Mouse (Mus musculus): ENCODE data around the gene Ulk1. TPM values are rescaled to one million over a fixed set of nuclear protein-coding genes. Genes with fewer than 3 reads are reported as not detected.

The Ulk1 gene
- polyA plus RNA-seq, 1 experiment from 2014 or later, result 18.7 TPM

DNA sequence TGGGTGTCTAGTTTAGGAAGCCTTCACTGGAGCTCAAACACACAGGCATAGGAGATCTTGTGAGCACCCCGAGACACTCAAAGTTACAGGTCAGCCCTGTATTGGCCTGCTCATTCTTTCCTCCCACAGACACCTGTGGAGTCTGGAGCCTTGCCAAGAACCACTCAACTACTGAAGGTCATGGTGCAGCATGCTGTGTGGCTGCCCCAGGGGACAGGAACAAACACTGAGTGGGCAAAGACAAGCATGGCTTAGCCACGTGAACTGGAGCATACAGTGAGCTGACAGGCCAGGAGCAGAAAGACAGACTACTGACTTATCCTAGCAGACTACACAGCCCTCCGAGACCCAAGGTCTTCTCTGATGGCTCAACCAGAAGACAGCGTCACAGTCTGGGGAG lies 12.2 kb downstream of the Ulk1 start:
- Histone ChIP-seq H3K4me2 (no peak overlapping the region), H3K4me1 (ENCODE audit: control insufficient read depth, insufficient read depth, low read length) (no peaks in the 10 kb centered on the region), H3K27me3 (ENCODE audit: control insufficient read depth, insufficient read depth, low read length) (no peaks in the 10 kb centered on the region), H3K4me3 (ENCODE audit: low read depth, low read length) (no peak overlapping the region), H3K9me3 (replicated peaks; ENCODE audit: control insufficient read depth, low read length) (no peaks in the 10 kb centered on the region), H3K27ac (ENCODE audit: low read depth, low read length) (no peak overlapping the region), H3K36me3 (ENCODE audit: control insufficient read depth, insufficient read depth, low read length) (peaks cover 46% of the 10 kb centered on the region), H3K9ac (ENCODE audit: low read depth, low read length) (no peak overlapping the region)
- whole genome bisulfite sequencing (ENCODE audit: insufficient replicate concordance), result 68% methylated on average over 4 of the region's 4 CpGs
- ATAC-seq (replicated peaks; ENCODE audit: insufficient number of reproducible peaks, low FRiP score, low TSS enrichment), result no peak

DNA sequence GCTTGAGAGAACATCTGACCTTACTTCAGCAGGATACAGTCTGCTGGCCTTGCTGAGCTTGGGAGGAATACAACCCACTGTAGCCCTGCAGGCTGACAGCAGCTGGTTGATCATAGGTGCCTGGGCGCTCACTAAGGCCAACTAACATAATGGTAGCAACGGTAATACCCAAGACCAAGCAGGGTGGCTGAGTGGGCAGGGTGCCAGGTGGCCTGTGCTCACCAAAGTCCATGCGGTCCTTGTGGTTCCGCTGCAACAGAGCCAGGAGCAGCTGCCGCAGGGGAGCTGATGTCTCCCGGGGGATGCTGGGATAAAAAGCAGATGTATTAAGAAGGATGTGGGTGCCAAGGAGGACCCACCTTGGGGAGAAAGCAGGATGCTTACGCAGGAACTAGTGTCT lies 15.5 kb downstream of the Ulk1 start:
- no peak overlapping the region for H3K4me3 ChIP-seq (ENCODE audit: low read depth, low read length)
- no peak overlapping the region for H3K4me2 ChIP-seq
- no peak for ATAC-seq (replicated peaks; ENCODE audit: insufficient number of reproducible peaks, low FRiP score, low TSS enrichment)
- peaks cover 72% of the 10 kb centered on the region for H3K36me3 ChIP-seq (ENCODE audit: control insufficient read depth, insufficient read depth, low read length)
- H3K9me3 ChIP-seq (replicated peaks; ENCODE audit: control insufficient read depth, low read length), result no peaks in the 10 kb centered on the region
- H3K4me1 ChIP-seq (ENCODE audit: control insufficient read depth, insufficient read depth, low read length), result no peaks in the 10 kb centered on the region
- H3K27me3 ChIP-seq (ENCODE audit: control insufficient read depth, insufficient read depth, low read length), result no peaks in the 10 kb centered on the region
- 94% methylated on average over 7 of the region's 7 CpGs for WGBS (ENCODE audit: insufficient replicate concordance)
- H3K9ac ChIP-seq (ENCODE audit: low read depth, low read length), result no peak overlapping the region
- H3K27ac ChIP-seq (ENCODE audit: low read depth, low read length), result no peak overlapping the region

DNA sequence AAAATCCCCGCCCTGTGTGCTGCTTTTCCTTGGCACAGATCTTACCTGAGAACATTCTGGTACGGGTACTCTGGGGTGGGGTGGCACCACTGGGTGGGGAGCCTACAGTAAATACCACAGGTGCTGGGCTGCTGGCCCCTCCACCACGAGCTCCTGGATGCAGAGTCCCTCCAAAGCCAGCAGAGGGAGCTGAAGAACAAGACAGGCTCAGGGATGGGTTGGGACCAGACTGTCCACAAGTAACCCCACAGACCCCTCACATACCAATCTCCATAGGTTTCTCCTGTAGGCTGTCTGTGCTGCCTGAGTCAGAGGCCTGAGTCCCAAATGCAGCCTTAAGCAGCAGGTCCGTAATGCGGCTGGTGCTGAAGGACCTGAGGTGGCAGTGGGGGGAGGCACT lies 21.2 kb downstream of the Ulk1 start:
- 0 out of 2 replicates have a peak, but pooled peaks have one; percentile 32 for ATAC-seq (replicated peaks; ENCODE audit: insufficient number of reproducible peaks, low FRiP score, low TSS enrichment)
- Histone ChIP-seq H3K27me3 (ENCODE audit: control insufficient read depth, insufficient read depth, low read length) (no peaks in the 10 kb centered on the region), H3K4me1 (ENCODE audit: control insufficient read depth, insufficient read depth, low read length) (no peaks in the 10 kb centered on the region), H3K9me3 (replicated peaks; ENCODE audit: control insufficient read depth, low read length) (no peaks in the 10 kb centered on the region), H3K4me2 (no peak overlapping the region), H3K27ac (ENCODE audit: low read depth, low read length) (no peak overlapping the region), H3K9ac (ENCODE audit: low read depth, low read length) (no peak overlapping the region), H3K4me3 (ENCODE audit: low read depth, low read length) (no peak overlapping the region), H3K36me3 (ENCODE audit: control insufficient read depth, insufficient read depth, low read length) (peaks cover 57% of the 10 kb centered on the region)
- WGBS (ENCODE audit: insufficient replicate concordance), result 61% methylated on average over 5 of the region's 5 CpGs

DNA sequence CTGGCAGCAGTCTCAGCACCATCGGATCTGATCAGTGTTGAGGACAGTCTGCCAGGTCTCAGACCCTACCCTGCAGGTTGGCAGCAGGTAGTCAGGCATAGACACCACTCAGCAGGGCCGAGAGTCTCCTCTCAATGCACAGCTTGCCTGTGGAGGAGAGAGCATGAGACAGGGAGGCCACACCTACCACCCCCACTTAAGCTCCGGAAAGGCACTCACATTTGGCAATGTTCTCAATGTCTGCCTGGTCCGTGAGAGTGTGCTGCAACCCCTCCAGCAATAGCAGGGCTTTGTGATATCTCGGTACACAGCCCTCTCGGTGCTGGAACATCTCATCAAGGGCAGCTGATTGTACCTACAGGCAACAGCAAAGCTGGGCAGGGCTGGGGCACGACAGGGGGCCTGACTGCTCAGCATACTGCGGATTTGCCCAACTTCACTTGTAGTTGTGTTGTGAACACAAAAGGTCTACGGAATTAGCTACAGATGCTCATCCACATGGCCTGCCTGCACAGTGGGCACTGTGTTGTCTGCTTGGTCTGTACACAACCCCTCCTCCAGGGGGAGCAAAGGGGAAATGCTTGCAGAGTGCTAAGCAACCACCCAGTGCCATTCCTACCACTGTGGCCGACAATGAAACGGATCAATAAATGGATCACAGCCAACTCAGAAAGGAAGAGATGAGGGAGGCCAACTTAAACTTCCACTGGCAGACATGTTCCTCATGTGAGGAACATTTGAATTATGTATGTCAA lies 23.6 kb downstream of the Ulk1 start:
- Histone ChIP-seq H3K27ac (ENCODE audit: low read depth, low read length) (no peak overlapping the region), H3K9ac (ENCODE audit: low read depth, low read length) (no peak overlapping the region), H3K27me3 (ENCODE audit: control insufficient read depth, insufficient read depth, low read length) (no peaks in the 10 kb centered on the region), H3K4me2 (no peak overlapping the region), H3K4me1 (ENCODE audit: control insufficient read depth, insufficient read depth, low read length) (no peaks in the 10 kb centered on the region), H3K36me3 (ENCODE audit: control insufficient read depth, insufficient read depth, low read length) (peaks cover 38% of the 10 kb centered on the region), H3K4me3 (ENCODE audit: low read depth, low read length) (no peak overlapping the region), H3K9me3 (replicated peaks; ENCODE audit: control insufficient read depth, low read length) (no peaks in the 10 kb centered on the region)
- ATAC-seq (replicated peaks; ENCODE audit: insufficient number of reproducible peaks, low FRiP score, low TSS enrichment), result no peak
- WGBS (ENCODE audit: insufficient replicate concordance), result 88% methylated on average over 11 of the region's 11 CpGs

DNA sequence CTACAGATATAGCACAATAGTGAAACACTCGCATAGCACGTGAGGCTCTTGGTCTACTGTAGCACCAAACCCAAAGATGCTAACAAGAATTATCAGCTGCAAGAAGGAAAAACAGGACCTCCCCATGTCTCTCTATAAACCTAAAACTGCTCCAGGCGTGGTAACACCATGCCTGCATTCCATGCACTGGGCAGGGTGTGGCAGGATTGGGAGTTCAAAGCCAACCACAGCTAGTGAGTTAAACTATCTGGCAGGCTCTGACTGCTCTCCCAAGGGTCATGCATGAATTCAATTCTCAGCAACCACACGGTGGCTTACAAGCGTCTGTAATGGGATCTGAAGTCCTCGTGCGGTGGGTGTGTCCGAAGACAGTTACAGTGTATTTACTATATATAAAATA lies 26.7 kb downstream of the Ulk1 start:
- no peak for ATAC-seq (replicated peaks; ENCODE audit: insufficient number of reproducible peaks, low FRiP score, low TSS enrichment)
- Histone ChIP-seq H3K36me3 (ENCODE audit: control insufficient read depth, insufficient read depth, low read length) (peaks cover 20% of the 10 kb centered on the region), H3K9me3 (replicated peaks; ENCODE audit: control insufficient read depth, low read length) (no peaks in the 10 kb centered on the region), H3K4me1 (ENCODE audit: control insufficient read depth, insufficient read depth, low read length) (peaks cover 3% of the 10 kb centered on the region; the same call in 1 of the 2 replicates), H3K27me3 (ENCODE audit: control insufficient read depth, insufficient read depth, low read length) (no peaks in the 10 kb centered on the region), H3K4me3 (ENCODE audit: low read depth, low read length) (no peak overlapping the region), H3K9ac (ENCODE audit: low read depth, low read length) (no peak overlapping the region), H3K27ac (ENCODE audit: low read depth, low read length) (no peak overlapping the region), H3K4me2 (no peak overlapping the region)
- 73% methylated on average over 8 of the region's 8 CpGs for WGBS (ENCODE audit: insufficient replicate concordance)

GRCm38 (mm10) chr5:110781529-110782238 lies 28.2 kb downstream of the Ulk1 start:
- H3K27ac ChIP-seq (ENCODE audit: low read depth, low read length), result no peak overlapping the region
- no peak overlapping the region for H3K9ac ChIP-seq (ENCODE audit: low read depth, low read length)
- no peak for ATAC-seq (replicated peaks; ENCODE audit: insufficient number of reproducible peaks, low FRiP score, low TSS enrichment)
- no peak overlapping the region for H3K4me2 ChIP-seq
- no peaks in the 10 kb centered on the region for H3K27me3 ChIP-seq (ENCODE audit: control insufficient read depth, insufficient read depth, low read length)
- peaks cover 3% of the 10 kb centered on the region; the same call in 1 of the 2 replicates for H3K4me1 ChIP-seq (ENCODE audit: control insufficient read depth, insufficient read depth, low read length)
- H3K4me3 ChIP-seq (ENCODE audit: low read depth, low read length), result no peak overlapping the region
- H3K9me3 ChIP-seq (replicated peaks; ENCODE audit: control insufficient read depth, low read length), result no peaks in the 10 kb centered on the region
- peaks cover 14% of the 10 kb centered on the region for H3K36me3 ChIP-seq (ENCODE audit: control insufficient read depth, insufficient read depth, low read length)
- WGBS (ENCODE audit: insufficient replicate concordance), result 70% methylated on average over 7 of the region's 7 CpGs

GRCm38 (mm10) chr5:110780761-110781528 lies 29.0 kb downstream of the Ulk1 start:
- Histone ChIP-seq H3K4me2 (peak overlapping the region; percentile 87), H3K36me3 (ENCODE audit: control insufficient read depth, insufficient read depth, low read length) (peaks cover 8% of the 10 kb centered on the region), H3K9ac (ENCODE audit: low read depth, low read length) (peak overlapping the region; percentile 85), H3K4me3 (ENCODE audit: low read depth, low read length) (peak overlapping the region; percentile 89), H3K9me3 (replicated peaks; ENCODE audit: control insufficient read depth, low read length) (no peaks in the 10 kb centered on the region), H3K4me1 (ENCODE audit: control insufficient read depth, insufficient read depth, low read length) (peaks cover 3% of the 10 kb centered on the region; the same call in 1 of the 2 replicates), H3K27ac (ENCODE audit: low read depth, low read length) (no peak overlapping the region), H3K27me3 (ENCODE audit: control insufficient read depth, insufficient read depth, low read length) (no peaks in the 10 kb centered on the region)
- no peak; the same call in 1 of the 2 replicates for ATAC-seq (replicated peaks; ENCODE audit: insufficient number of reproducible peaks, low FRiP score, low TSS enrichment)
- WGBS (ENCODE audit: insufficient replicate concordance), result 60% methylated on average over 10 of the region's 10 CpGs

DNA sequence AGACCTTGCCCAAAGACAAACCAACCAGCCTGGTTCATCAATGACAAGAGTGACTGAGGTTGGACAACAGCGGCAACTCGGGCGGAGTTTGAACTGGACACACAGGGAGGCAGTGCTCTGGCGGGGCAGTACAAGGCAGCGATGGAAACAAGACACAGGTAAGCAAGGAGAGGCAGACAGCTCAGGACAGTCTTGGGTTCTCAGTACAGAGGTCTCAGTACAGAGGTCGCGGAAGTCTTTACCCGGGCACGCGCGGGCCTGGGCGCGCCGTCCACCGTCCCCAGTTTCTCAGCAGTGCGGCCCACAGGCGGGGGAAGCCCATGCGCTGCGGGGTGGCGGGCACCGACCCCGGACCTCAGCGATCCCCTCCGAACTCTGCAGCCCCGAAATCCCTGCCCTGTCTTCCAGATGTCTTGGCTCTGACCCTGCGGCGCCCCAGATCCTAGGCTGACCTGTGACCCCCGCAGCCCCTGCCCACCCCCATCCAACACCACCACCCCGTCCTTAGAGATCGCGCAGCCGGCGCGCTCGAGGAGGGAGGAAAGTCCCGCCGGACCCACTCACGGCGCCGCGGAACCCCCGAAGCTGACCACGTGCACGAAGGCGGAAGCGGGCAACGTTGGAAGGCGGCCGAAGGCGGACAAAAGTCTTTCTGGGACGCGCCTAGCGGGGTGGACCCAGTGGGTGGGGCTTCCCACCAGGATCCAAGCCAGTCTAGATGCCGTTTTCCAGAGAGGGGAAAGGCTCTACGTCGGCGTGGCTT lies 29.7 kb downstream of the Ulk1 start, which contains the start of gene Pus1:
TSS of gene Pus1 (minus strand) at position 662 of the 763 bp plus-strand sequence.
- Histone ChIP-seq H3K9me3 (replicated peaks; ENCODE audit: control insufficient read depth, low read length) (no peaks in the 10 kb centered on the region), H3K9ac (ENCODE audit: low read depth, low read length) (peak within 1 kb of the TSS; percentile 85), H3K4me2 (peak within 1 kb of the TSS; percentile 87), H3K27me3 (ENCODE audit: control insufficient read depth, insufficient read depth, low read length) (no peaks in the 10 kb centered on the region), H3K27ac (ENCODE audit: low read depth, low read length) (0 out of 2 replicates have a peak within 1 kb of the TSS, but pooled peaks have one; percentile 16), H3K4me1 (ENCODE audit: control insufficient read depth, insufficient read depth, low read length) (peaks cover 3% of the 10 kb centered on the region; the same call in 1 of the 2 replicates), H3K36me3 (ENCODE audit: control insufficient read depth, insufficient read depth, low read length) (peaks cover 9% of the 10 kb centered on the region), H3K4me3 (ENCODE audit: low read depth, low read length) (peak within 1 kb of the TSS; percentile 89)
- peak; percentile 81 for ATAC-seq (replicated peaks; ENCODE audit: insufficient number of reproducible peaks, low FRiP score, low TSS enrichment)
- under 1% methylated on average over 56 of the region's 57 CpGs for WGBS (ENCODE audit: insufficient replicate concordance)

Measured in heart, embryonic 11.5 days (tissue).